Mouse (Mus musculus): ENCODE measurements around the gene Shank2. TPM values are rescaled to one million over a fixed set of nuclear protein-coding genes. Genes with fewer than 3 reads are reported as not detected.

The Shank2 gene
- polyA plus RNA-seq, 1 experiment from 2014 or later = 1.0 TPM

DNA sequence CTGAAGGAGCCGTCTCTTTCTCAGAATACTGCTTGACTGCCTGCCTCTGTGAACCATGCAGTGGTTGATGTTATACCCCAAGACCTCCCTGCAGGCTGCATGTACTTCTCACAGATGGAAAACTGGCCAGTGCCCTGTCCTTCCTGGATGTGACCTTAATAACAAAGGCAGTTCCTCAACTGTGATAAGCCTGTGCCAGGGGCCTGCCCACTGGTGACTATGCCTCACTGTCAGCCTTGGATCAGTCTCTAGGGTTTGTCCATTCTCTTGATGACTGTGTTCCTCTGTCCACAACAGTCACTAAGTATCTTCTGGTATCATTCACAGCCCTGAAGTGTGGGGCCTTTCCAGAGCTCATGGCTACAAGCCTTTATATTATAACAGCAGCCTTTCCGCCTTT lies 196.8 kb downstream of the Shank2 start:
- no peak overlapping the region for H3K4me2 ChIP-seq
- WGBS = 83% methylated on average over 2 of the region's 2 CpGs
- no peaks in the 10 kb centered on the region for H3K27me3 ChIP-seq (replicated peaks; ENCODE audit: control insufficient read depth, insufficient read depth, low read length)

DNA sequence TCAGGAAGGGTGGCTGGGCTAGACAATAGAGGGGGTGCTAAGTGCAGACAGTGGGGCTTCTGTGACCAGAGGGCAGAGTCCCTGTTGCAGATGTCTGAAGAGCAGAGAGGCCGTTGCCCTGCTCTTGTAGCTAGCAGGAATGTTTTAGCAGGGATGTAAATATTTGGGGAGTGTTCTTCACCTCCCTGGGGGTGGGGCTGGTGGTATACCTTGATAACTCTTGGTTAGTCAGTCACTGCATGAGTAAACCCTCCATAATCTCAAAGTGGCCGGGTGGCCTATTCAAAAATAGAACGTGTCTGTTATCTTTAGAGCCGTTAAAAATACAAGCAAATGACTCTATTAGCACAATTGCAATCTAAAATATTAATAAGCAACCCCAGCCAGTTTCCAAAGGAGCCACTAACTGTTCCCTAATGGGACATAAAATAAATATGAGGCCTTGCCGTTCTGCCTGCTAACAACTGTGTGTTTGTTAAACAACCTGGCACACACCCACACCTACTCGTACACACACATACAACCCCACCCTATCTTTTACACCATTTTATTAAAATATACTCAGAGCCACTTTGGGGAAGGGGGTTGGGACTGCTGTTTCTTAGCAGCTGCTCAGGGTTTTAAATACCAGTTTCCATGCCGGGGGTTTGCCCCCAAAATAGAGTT lies 200.4 kb downstream of the Shank2 start:
- no peak overlapping the region for H3K9ac ChIP-seq (ENCODE audit: low read depth, low read length)
- no peaks in the 10 kb centered on the region for H3K27me3 ChIP-seq (replicated peaks; ENCODE audit: control insufficient read depth, insufficient read depth, low read length)
- no peaks in the 10 kb centered on the region for H3K9me3 ChIP-seq (ENCODE audit: control insufficient read depth, low read length)
- 66% methylated on average over 7 of the region's 7 CpGs for WGBS
- no peak overlapping the region for H3K4me2 ChIP-seq
- no peak overlapping the region for H3K27ac ChIP-seq (ENCODE audit: low read depth, low read length)
- no peak for ATAC-seq (replicated peaks; ENCODE audit: low FRiP score)
- H3K4me3 ChIP-seq (ENCODE audit: low read depth, low read length) = no peak overlapping the region
- no peaks in the 10 kb centered on the region for H3K36me3 ChIP-seq (ENCODE audit: control insufficient read depth, insufficient read depth, low read length)
- H3K4me1 ChIP-seq (replicated peaks; ENCODE audit: control insufficient read depth, insufficient read depth, low read length) = no peaks in the 10 kb centered on the region
- DNase-seq (ENCODE audit: low spot score) = no peak

More for the DNA sequence above, 196.8 kb downstream of the Shank2 start:
- Histone ChIP-seq H3K4me3 (ENCODE audit: low read depth, low read length) (no peak overlapping the region), H3K36me3 (ENCODE audit: control insufficient read depth, insufficient read depth, low read length) (no peaks in the 10 kb centered on the region), H3K4me1 (replicated peaks; ENCODE audit: control insufficient read depth, insufficient read depth, low read length) (no peaks in the 10 kb centered on the region), H3K9ac (ENCODE audit: low read depth, low read length) (no peak overlapping the region), H3K9me3 (ENCODE audit: control insufficient read depth, low read length) (no peaks in the 10 kb centered on the region), H3K27ac (ENCODE audit: low read depth, low read length) (no peak overlapping the region)
- no peak for DNase-seq (ENCODE audit: low spot score)
- ATAC-seq (replicated peaks; ENCODE audit: low FRiP score) = no peak

DNA sequence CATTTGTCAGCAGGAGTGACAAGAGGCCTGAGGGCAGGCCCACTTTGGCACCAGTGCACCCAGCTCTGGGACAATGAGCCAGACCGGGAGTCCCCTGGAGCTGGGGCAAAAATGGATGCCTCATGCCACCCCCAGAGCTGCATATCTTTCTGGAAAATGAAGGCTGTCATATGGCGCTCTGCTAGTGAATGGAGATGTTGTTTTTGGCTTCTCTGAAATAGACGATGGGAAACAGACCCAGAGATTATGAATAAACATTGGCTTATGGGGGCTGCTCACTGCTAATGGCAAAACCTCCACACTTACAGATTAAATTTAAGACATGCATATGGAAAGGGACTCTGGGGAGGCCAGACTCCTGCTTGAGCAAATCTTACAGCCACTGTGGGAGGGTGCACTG lies 202.6 kb downstream of the Shank2 start:
- 68% methylated on average over 3 of the region's 3 CpGs for whole genome bisulfite sequencing
- H3K27ac ChIP-seq (ENCODE audit: low read depth, low read length) = no peak overlapping the region
- H3K9ac ChIP-seq (ENCODE audit: low read depth, low read length) = no peak overlapping the region
- H3K4me2 ChIP-seq = no peak overlapping the region
- ATAC-seq (replicated peaks; ENCODE audit: low FRiP score) (no peak), DNase-seq (ENCODE audit: low spot score) (no peak)
- H3K9me3 ChIP-seq (ENCODE audit: control insufficient read depth, low read length) = no peaks in the 10 kb centered on the region
- no peaks in the 10 kb centered on the region for H3K36me3 ChIP-seq (ENCODE audit: control insufficient read depth, insufficient read depth, low read length)
- H3K27me3 ChIP-seq (replicated peaks; ENCODE audit: control insufficient read depth, insufficient read depth, low read length) = no peaks in the 10 kb centered on the region
- H3K4me1 ChIP-seq (replicated peaks; ENCODE audit: control insufficient read depth, insufficient read depth, low read length) = no peaks in the 10 kb centered on the region
- H3K4me3 ChIP-seq (ENCODE audit: low read depth, low read length) = no peak overlapping the region

DNA sequence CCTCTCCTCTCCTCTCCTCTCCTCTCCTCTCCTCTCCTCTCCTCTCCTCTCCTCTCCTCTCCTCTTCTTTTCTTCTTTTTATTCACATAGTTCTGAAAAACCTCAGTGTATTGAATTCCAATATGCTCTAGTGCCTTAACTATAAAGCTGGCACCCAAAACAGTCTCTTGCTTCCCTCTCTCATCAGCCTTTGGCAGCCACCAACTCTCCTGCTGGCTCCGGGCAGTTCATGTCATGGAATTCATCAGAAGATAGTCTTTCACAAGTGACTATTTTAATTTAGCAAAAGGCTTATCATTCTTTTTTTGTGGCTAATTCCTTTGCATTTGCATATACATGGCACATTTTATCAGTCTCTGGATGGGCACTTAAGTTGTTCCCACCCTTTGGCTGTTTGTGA lies 203.4 kb downstream of the Shank2 start:
- WGBS = 81% methylated on average over 1 of the region's 1 CpGs
- no peaks in the 10 kb centered on the region for H3K9me3 ChIP-seq (ENCODE audit: control insufficient read depth, low read length)

DNA sequence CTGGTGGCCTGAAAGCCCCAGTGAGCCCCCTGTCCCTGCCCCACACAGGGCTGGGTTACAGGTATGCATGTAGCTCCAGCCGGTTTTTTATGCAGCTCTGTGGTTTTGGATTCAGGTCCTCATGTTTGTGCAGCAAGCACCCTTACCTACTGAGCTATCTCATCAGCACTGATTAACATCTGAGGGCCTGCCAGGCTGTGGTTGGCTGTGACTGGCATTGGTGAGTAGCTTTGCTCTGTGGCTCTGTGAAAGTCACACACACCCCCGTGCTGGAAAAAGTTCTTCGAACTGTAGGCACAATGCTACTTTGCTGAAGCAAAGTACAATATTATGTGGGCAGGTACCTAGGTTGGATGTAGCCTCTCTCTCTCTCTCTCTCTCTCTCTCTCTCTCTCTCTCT lies 204.1 kb downstream of the Shank2 start:
- no peaks in the 10 kb centered on the region for H3K4me1 ChIP-seq (replicated peaks; ENCODE audit: control insufficient read depth, insufficient read depth, low read length)
- H3K9ac ChIP-seq (ENCODE audit: low read depth, low read length) = no peak overlapping the region
- 77% methylated on average over 3 of the region's 3 CpGs for WGBS
- no peaks in the 10 kb centered on the region for H3K9me3 ChIP-seq (ENCODE audit: control insufficient read depth, low read length)
- H3K36me3 ChIP-seq (ENCODE audit: control insufficient read depth, insufficient read depth, low read length) = no peaks in the 10 kb centered on the region
- no peak overlapping the region for H3K4me3 ChIP-seq (ENCODE audit: low read depth, low read length)
- H3K27ac ChIP-seq (ENCODE audit: low read depth, low read length) = no peak overlapping the region
- H3K4me2 ChIP-seq = no peak overlapping the region
- H3K27me3 ChIP-seq (replicated peaks; ENCODE audit: control insufficient read depth, insufficient read depth, low read length) = no peaks in the 10 kb centered on the region
- ATAC-seq (replicated peaks; ENCODE audit: low FRiP score) (no peak), DNase-seq (ENCODE audit: low spot score) (no peak)

More for the DNA sequence above, 203.4 kb downstream of the Shank2 start:
- Histone ChIP-seq H3K36me3 (ENCODE audit: control insufficient read depth, insufficient read depth, low read length) (no peaks in the 10 kb centered on the region), H3K4me1 (replicated peaks; ENCODE audit: control insufficient read depth, insufficient read depth, low read length) (no peaks in the 10 kb centered on the region), H3K9ac (ENCODE audit: low read depth, low read length) (no peak overlapping the region), H3K27ac (ENCODE audit: low read depth, low read length) (no peak overlapping the region), H3K4me2 (no peak overlapping the region), H3K27me3 (replicated peaks; ENCODE audit: control insufficient read depth, insufficient read depth, low read length) (no peaks in the 10 kb centered on the region), H3K4me3 (ENCODE audit: low read depth, low read length) (no peak overlapping the region)
- ATAC-seq (replicated peaks; ENCODE audit: low FRiP score) (no peak), DNase-seq (ENCODE audit: low spot score) (no peak)

DNA sequence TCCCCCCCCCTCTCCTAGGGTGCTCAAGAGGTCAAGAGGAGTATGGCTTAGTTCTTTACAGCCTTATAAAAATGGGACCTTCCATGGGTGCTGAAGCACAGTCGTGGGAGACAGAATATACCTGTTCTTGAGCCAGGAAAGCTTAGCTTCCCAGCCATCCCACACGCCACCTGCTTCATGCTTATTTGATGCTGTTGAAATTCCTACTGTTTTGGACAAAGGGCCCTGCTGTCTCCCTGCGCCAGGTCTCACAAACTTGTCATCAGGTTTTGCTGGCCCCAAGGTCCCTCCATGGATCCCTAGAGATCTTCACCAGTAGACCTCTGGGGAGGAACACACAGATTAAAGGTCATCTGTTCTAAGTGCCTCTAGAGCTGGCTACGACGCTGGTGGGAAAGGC lies 204.5 kb downstream of the Shank2 start:
- H3K9me3 ChIP-seq (ENCODE audit: control insufficient read depth, low read length) = no peaks in the 10 kb centered on the region
- 64% methylated on average over 5 of the region's 5 CpGs for WGBS

DNA sequence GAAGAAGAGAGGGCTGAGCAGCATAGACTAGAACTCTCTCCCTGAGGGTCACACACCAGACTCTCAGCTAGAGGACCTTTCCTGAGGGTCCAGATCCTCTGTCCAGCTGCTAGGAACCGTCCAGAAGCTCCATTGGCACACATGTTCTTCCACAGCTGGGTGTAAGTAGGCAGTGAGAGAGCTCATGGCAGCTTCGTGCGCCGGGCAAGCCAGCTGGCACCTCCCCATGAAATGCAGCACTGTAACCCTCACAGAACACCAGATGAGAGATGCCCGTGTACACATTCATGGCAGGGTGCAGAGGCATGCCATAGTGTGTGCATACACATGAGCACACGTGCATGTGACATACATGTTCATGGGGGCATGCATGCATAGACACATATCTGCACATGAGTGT lies 205.4 kb downstream of the Shank2 start:
- no peaks in the 10 kb centered on the region for H3K9me3 ChIP-seq (ENCODE audit: control insufficient read depth, low read length)
- no peak overlapping the region for H3K27ac ChIP-seq (ENCODE audit: low read depth, low read length)
- no peaks in the 10 kb centered on the region for H3K27me3 ChIP-seq (replicated peaks; ENCODE audit: control insufficient read depth, insufficient read depth, low read length)
- no peaks in the 10 kb centered on the region for H3K36me3 ChIP-seq (ENCODE audit: control insufficient read depth, insufficient read depth, low read length)
- 77% methylated on average over 6 of the region's 6 CpGs for WGBS
- no peak overlapping the region for H3K4me2 ChIP-seq
- H3K4me3 ChIP-seq (ENCODE audit: low read depth, low read length) = no peak overlapping the region
- no peak for DNase-seq (ENCODE audit: low spot score)
- ATAC-seq (replicated peaks; ENCODE audit: low FRiP score) = no peak
- no peak overlapping the region for H3K9ac ChIP-seq (ENCODE audit: low read depth, low read length)
- no peaks in the 10 kb centered on the region for H3K4me1 ChIP-seq (replicated peaks; ENCODE audit: control insufficient read depth, insufficient read depth, low read length)

More for the DNA sequence above, 204.5 kb downstream of the Shank2 start:
- ATAC-seq (replicated peaks; ENCODE audit: low FRiP score) (no peak), DNase-seq (ENCODE audit: low spot score) (no peak)
- Histone ChIP-seq H3K27me3 (replicated peaks; ENCODE audit: control insufficient read depth, insufficient read depth, low read length) (no peaks in the 10 kb centered on the region), H3K9ac (ENCODE audit: low read depth, low read length) (no peak overlapping the region), H3K4me2 (no peak overlapping the region), H3K27ac (ENCODE audit: low read depth, low read length) (no peak overlapping the region), H3K4me3 (ENCODE audit: low read depth, low read length) (no peak overlapping the region), H3K4me1 (replicated peaks; ENCODE audit: control insufficient read depth, insufficient read depth, low read length) (no peaks in the 10 kb centered on the region), H3K36me3 (ENCODE audit: control insufficient read depth, insufficient read depth, low read length) (no peaks in the 10 kb centered on the region)

DNA sequence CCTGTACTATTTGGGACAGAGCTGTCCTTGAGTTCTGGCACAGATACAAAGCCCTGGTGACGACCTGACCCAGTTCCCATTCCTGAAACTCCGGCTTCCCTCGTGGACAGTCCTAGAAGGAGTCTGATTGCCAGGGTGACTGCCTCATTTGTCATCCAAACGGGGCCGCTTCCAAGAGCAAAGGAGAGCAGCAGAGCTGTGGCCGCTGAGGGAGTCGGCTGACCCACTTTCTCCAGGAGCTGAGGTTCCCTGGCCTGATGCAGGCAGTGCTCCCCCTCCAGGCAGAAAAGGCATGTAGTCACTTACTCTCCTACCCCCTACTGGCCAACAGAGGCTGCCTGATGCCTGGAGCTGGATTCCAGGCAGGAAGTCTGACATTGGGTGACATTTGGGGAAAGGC lies 206.1 kb downstream of the Shank2 start:
- Histone ChIP-seq H3K36me3 (ENCODE audit: control insufficient read depth, insufficient read depth, low read length) (no peaks in the 10 kb centered on the region), H3K27me3 (replicated peaks; ENCODE audit: control insufficient read depth, insufficient read depth, low read length) (no peaks in the 10 kb centered on the region), H3K4me1 (replicated peaks; ENCODE audit: control insufficient read depth, insufficient read depth, low read length) (no peaks in the 10 kb centered on the region), H3K4me3 (ENCODE audit: low read depth, low read length) (no peak overlapping the region), H3K4me2 (no peak overlapping the region), H3K27ac (ENCODE audit: low read depth, low read length) (no peak overlapping the region), H3K9me3 (ENCODE audit: control insufficient read depth, low read length) (no peaks in the 10 kb centered on the region), H3K9ac (ENCODE audit: low read depth, low read length) (no peak overlapping the region)
- WGBS = 19% methylated on average over 7 of the region's 7 CpGs
- ATAC-seq (replicated peaks; ENCODE audit: low FRiP score) (no peak), DNase-seq (ENCODE audit: low spot score) (no peak)

DNA sequence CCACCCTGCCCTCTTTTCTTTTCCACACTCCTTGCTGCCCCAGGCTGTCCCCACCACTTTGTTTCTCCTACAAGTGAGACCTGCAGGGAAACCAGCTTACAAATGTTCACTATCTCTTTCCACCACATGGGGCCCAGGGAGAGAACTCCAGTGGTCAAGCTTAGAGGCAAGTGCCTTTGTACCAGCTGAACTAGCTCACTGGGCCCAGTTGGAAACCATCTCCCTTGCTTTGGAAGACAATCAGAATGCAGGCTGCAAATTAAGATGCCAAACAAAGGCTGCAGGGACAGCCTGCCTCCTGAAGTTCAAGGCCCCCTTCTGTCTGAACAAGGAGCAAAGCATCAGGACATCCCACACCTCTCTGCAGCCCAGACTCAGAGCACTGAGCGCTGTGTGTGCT lies 206.9 kb downstream of the Shank2 start:
- H3K4me1 ChIP-seq (replicated peaks; ENCODE audit: control insufficient read depth, insufficient read depth, low read length) = no peaks in the 10 kb centered on the region
- H3K36me3 ChIP-seq (ENCODE audit: control insufficient read depth, insufficient read depth, low read length) = no peaks in the 10 kb centered on the region
- no peak overlapping the region for H3K4me2 ChIP-seq
- no peak overlapping the region for H3K4me3 ChIP-seq (ENCODE audit: low read depth, low read length)
- no peak overlapping the region for H3K9ac ChIP-seq (ENCODE audit: low read depth, low read length)
- DNase-seq (ENCODE audit: low spot score) (no peak), ATAC-seq (replicated peaks; ENCODE audit: low FRiP score) (no peak)
- H3K27me3 ChIP-seq (replicated peaks; ENCODE audit: control insufficient read depth, insufficient read depth, low read length) = no peaks in the 10 kb centered on the region
- H3K27ac ChIP-seq (ENCODE audit: low read depth, low read length) = no peak overlapping the region
- H3K9me3 ChIP-seq (ENCODE audit: control insufficient read depth, low read length) = no peaks in the 10 kb centered on the region
- WGBS = 73% methylated on average over 1 of the region's 1 CpGs
